Mouse (Mus musculus) embryonic fibroblast, embryonic 13.5 days (primary cell): ENCODE results near the gene Gpr152. TPM values are rescaled to one million over a fixed set of nuclear protein-coding genes. Genes with fewer than 3 reads are reported as not detected.

Experiments
- H3K27ac ChIP-seq: 2 replicates; pipeline ENCODE4 v1.5.1; 2012; ENCODE audit warnings: low read length, control low read depth, inconsistent platforms; ENCODE audit not compliant: insufficient read depth
- H3K4me1 ChIP-seq: 2 replicates; pipeline ENCODE4 v1.6.1; 2011; ENCODE audit warnings: low read length; ENCODE audit not compliant: control insufficient read depth, insufficient read depth
- H3K4me3 ChIP-seq: 2 replicates; pipeline ENCODE4 v1.5.1; 2011; ENCODE audit warnings: mild to moderate bottlenecking, control low read depth, low read length; ENCODE audit not compliant: insufficient read depth
- CTCF ChIP-seq: IDR thresholded peaks from 2 replicates; pipeline ENCODE4 v1.5.1; 2011; ENCODE audit warnings: mild to moderate bottlenecking, control low read depth, low read length, moderate library complexity, borderline replicate concordance; ENCODE audit not compliant: insufficient read depth
- POLR2A ChIP-seq: IDR thresholded peaks from 2 replicates; pipeline ENCODE4 v1.6.1; 2011; ENCODE audit warnings: low read depth, mild to moderate bottlenecking, control low read depth, low read length, moderate library complexity
- polyA plus RNA-seq: library from polyadenylated mRNA; stranded (reverse); fragments of >200 nt; gene quantifications from 2 replicates; pipeline ENCODE4 v1.2.4, GENCODE M21; 2011; ENCODE audit warnings: low read depth; ENCODE audit not compliant: missing spikeins, insufficient read length

The Gpr152 gene
- not detected in 2 replicates for polyA plus RNA-seq

- H3K4me1 ChIP-seq, result peaks cover 2% of the 10 kb centered on the region; the same call in 1 of the 2 replicates
- H3K27ac ChIP-seq, result no peak within 1 kb of the TSS
- TF ChIP-seq POLR2A, result no peak
- H3K4me3 ChIP-seq, result no peak within 1 kb of the TSS
Measured at GRCm38 (mm10) chr19:4139446-4139845, at the start of gene Gpr152. Gene Gpr152 (plus strand): TSS chr19:4139787.

GRCm38 (mm10) chr19:4090446-4090845 is 49.1 kb upstream of the Gpr152 start:
- H3K4me3 ChIP-seq, result no peak overlapping the region
- no peak overlapping the region for H3K27ac ChIP-seq
- no peak for TF ChIP-seq POLR2A
- TF ChIP-seq CTCF, result no peak
- H3K4me1 ChIP-seq, result no peaks in the 10 kb centered on the region

DNA sequence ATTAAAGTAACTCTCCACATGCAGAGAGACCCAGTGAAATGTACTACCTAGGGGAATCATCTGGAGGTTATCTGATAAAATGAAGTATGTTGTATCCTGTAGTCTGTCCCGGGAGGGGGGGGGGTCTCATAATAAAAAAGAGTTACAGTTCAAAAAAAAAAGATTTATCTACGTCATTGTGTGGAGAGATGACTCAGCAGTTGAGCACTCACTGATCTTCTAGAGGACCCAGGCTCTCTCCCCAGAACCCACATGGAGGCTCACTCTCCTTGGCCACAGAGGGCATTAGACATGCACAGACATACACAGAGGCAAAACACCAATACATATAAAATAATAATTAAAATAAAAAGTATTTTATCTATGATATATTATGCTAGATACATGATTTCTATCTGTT is 48.2 kb upstream of the Gpr152 start:
- Histone ChIP-seq H3K27ac (no peak overlapping the region), H3K4me3 (no peak overlapping the region), H3K4me1 (no peaks in the 10 kb centered on the region)
- TF ChIP-seq POLR2A (no peak), CTCF (no peak)

GRCm38 (mm10) chr19:4092750-4093149 is 46.8 kb upstream of the Gpr152 start:
- TF ChIP-seq CTCF, result no peak
- TF ChIP-seq POLR2A, result no peak
- no peak overlapping the region for H3K4me3 ChIP-seq
- no peak overlapping the region for H3K27ac ChIP-seq

GRCm38 (mm10) chr19:4093772-4094171 is 45.8 kb upstream of the Gpr152 start:
- Histone ChIP-seq H3K4me3 (no peak overlapping the region), H3K4me1 (no peaks in the 10 kb centered on the region), H3K27ac (no peak overlapping the region)
- TF ChIP-seq CTCF, result no peak
- no peak for TF ChIP-seq POLR2A

More at GRCm38 (mm10) chr19:4092750-4093149, 46.8 kb upstream of the Gpr152 start:
- no peaks in the 10 kb centered on the region for H3K4me1 ChIP-seq

- no peak overlapping the region for H3K4me3 ChIP-seq
- no peak overlapping the region for H3K27ac ChIP-seq
- peaks cover 2% of the 10 kb centered on the region; the same call in 1 of the 2 replicates for H3K4me1 ChIP-seq
- TF ChIP-seq POLR2A, result no peak
- TF ChIP-seq CTCF, result no peak
Measured at GRCm38 (mm10) chr19:4094348-4094747, 45.2 kb upstream of the Gpr152 start.

- Histone ChIP-seq H3K27ac (no peak overlapping the region), H3K4me3 (no peak overlapping the region), H3K4me1 (peaks cover 5% of the 10 kb centered on the region; the same call in 1 of the 2 replicates)
- TF ChIP-seq CTCF (no peak), POLR2A (no peak)
Measured at GRCm38 (mm10) chr19:4094774-4095303, 44.7 kb upstream of the Gpr152 start.

- H3K4me3 ChIP-seq, result no peak overlapping the region
- H3K4me1 ChIP-seq, result peaks cover 5% of the 10 kb centered on the region; the same call in 1 of the 2 replicates
- H3K27ac ChIP-seq, result no peak overlapping the region
- no peak for TF ChIP-seq CTCF
- no peak for TF ChIP-seq POLR2A
Measured at GRCm38 (mm10) chr19:4095802-4096201, 43.8 kb upstream of the Gpr152 start.

GRCm38 (mm10) chr19:4096642-4097440 is 42.7 kb upstream of the Gpr152 start, which contains the start of gene Cdk2ap2:
Gene Cdk2ap2 (plus strand): TSS chr19:4097182.
- Histone ChIP-seq H3K27ac (peak within 1 kb of the TSS; percentile 21; the same call in 1 of the 2 replicates), H3K4me1 (peaks cover 5% of the 10 kb centered on the region; the same call in 1 of the 2 replicates), H3K4me3 (peak within 1 kb of the TSS; percentile 58)
- TF ChIP-seq CTCF, result no peak
- peak; percentile 38; the same call in 1 of the 2 replicates for TF ChIP-seq POLR2A

GRCm38 (mm10) chr19:4097441-4097825 is 42.2 kb upstream of the Gpr152 start:
- TF ChIP-seq CTCF (no peak), POLR2A (peak; percentile 1; the same call in 1 of the 2 replicates)
- H3K4me1 ChIP-seq, result peaks cover 5% of the 10 kb centered on the region; the same call in 1 of the 2 replicates

More at GRCm38 (mm10) chr19:4097441-4097825, 42.2 kb upstream of the Gpr152 start:
- Histone ChIP-seq H3K27ac (peak overlapping the region; percentile 21; the same call in 1 of the 2 replicates), H3K4me3 (peak overlapping the region; percentile 58)
